Mouse (Mus musculus) bone marrow macrophage, adult 2 months (primary cell): ENCODE results near the gene Cel.

Experiments used
- CTCF ChIP-seq: IDR thresholded peaks from 2 replicates; pipeline ENCODE4 v1.5.1; 2012; ENCODE audit warnings: low read depth, mild to moderate bottlenecking, low read length, moderate library complexity
- POLR2A ChIP-seq: IDR thresholded peaks from 2 replicates; pipeline ENCODE4 v1.6.1; 2012; ENCODE audit warnings: mild to moderate bottlenecking, low read depth, low read length, borderline replicate concordance

DNA sequence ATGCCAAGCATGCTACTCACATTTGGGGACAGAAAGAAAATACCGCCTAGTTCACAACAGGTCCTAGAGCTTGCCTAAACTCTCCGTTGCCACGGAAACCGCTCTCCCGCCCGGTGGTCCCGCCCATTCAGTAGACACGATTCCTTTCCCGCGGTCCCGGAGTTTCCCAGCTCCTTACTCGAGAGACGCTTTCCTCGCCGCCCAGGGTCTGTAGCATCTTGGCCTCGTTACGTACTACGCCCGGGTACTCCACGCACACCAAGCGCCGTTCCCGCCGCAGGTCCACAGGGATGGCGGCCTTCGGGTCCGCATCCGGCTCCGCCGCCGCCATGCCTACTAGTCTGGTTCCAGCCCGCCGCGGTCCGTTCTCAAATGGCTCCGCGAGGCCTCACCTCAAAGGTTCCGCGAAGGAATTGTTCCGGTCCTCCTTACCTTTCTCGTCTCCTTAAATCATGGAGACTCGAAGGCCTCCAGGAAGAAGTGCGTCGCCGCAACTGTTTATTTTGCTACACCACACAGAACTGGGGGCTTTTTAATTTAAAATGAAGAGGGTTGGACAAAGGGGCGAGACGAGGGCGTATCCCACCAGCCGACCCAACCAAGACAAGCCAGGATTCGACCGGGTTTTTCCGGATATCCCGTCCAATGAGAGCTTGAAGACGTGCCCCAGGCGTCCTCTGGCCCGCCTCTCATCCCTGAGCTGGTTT is 19.6 kb upstream of the Cel start:
- TF ChIP-seq CTCF (no peak), POLR2A (no peak)
